Mouse (Mus musculus) thymus, adult 2 months (tissue): ENCODE data around the gene Exosc5. TPM values are rescaled to one million over a fixed set of nuclear protein-coding genes. Genes with fewer than 3 reads are reported as not detected.

Experiments
- DNase-seq: peaks from one replicate; pipeline ENCODE4 v3.0.0; 2021
- H3K27ac ChIP-seq: fragments of 200-500 bp; 2 replicates; pipeline ENCODE4 v1.5.1; 2012; ENCODE audit warnings: low read length, control low read depth; ENCODE audit not compliant: control insufficient read depth, insufficient read depth
- H3K27me3 ChIP-seq: fragments of 200-500 bp; 2 replicates; pipeline ENCODE4 v1.6.1; 2012; ENCODE audit warnings: mild to moderate bottlenecking, low read length, moderate library complexity, mixed read lengths; ENCODE audit not compliant: control insufficient read depth, insufficient read depth
- H3K36me3 ChIP-seq: fragments of 200-500 bp; 2 replicates; pipeline ENCODE4 v1.6.1; 2012; ENCODE audit warnings: mild to moderate bottlenecking, low read length, moderate library complexity; ENCODE audit not compliant: control insufficient read depth, insufficient read depth
- H3K4me1 ChIP-seq: fragments of 200-500 bp; replicated peaks from 2 replicates; pipeline ENCODE4 v1.6.1; 2012; ENCODE audit warnings: low read length; ENCODE audit not compliant: control insufficient read depth, insufficient read depth
- H3K4me3 ChIP-seq: fragments of 200-500 bp; 2 replicates; pipeline ENCODE4 v1.5.1; 2012; ENCODE audit warnings: mild to moderate bottlenecking, low read length, control low read depth, moderate library complexity; ENCODE audit not compliant: control insufficient read depth, insufficient read depth
- CTCF ChIP-seq: fragments of 200-500 bp; IDR thresholded peaks from 2 replicates; pipeline ENCODE4 v1.5.1; 2012; ENCODE audit warnings: mild to moderate bottlenecking, control low read depth, low read length, moderate library complexity, borderline replicate concordance; ENCODE audit not compliant: control insufficient read depth, poor library complexity, insufficient read depth; ENCODE audit errors: extremely low read depth
- POLR2A ChIP-seq: fragments of 200-500 bp; IDR thresholded peaks from 2 replicates; pipeline ENCODE4 v1.6.1; 2012; ENCODE audit warnings: mild to moderate bottlenecking, low read length, control low read depth, moderate library complexity; ENCODE audit not compliant: control insufficient read depth, poor library complexity, insufficient read depth; ENCODE audit errors: extremely low read depth
- WGBS: fragments of 180-500 bp; shearing (Covaris S2); methylation state at CpG from one replicate; pipeline ENCODE4 v1.1.7; 2018; 5-methylcytosine and 5-hydroxymethylcytosine counted together
- polyA plus RNA-seq: library from polyadenylated mRNA; depleted of rRNA; stranded (reverse); fragments of >200 nt; gene quantifications from 2 replicates; pipeline ENCODE4 v1.2.3, GENCODE M21; 2012

Exosc5 gene
- polyA plus RNA-seq, 1 experiment = 146 TPM

- no peak for TF ChIP-seq POLR2A
- TF ChIP-seq CTCF = no peak
- H3K4me3 ChIP-seq = no peak overlapping the region
- no peak for DNase-seq
- H3K36me3 ChIP-seq = peaks cover 30% of the 10 kb centered on the region
- WGBS = 51% methylated on average over 7 of the region's 7 CpGs
- no peak overlapping the region; the same call in 1 of the 2 replicates for H3K27ac ChIP-seq
- H3K27me3 ChIP-seq = no peaks in the 10 kb centered on the region
- peaks cover 19% of the 10 kb centered on the region for H3K4me1 ChIP-seq
These were observed 51.7 kb downstream of the Exosc5 start for GRCm38 (mm10) chr7:25710519-25711130.

- TF ChIP-seq POLR2A (no peak), CTCF (no peak)
- no peak overlapping the region for H3K27ac ChIP-seq
- no peak overlapping the region for H3K4me3 ChIP-seq
- no peak for DNase-seq
- H3K36me3 ChIP-seq = peaks cover 32% of the 10 kb centered on the region
- WGBS = 25% methylated on average over 5 of the region's 5 CpGs
- H3K27me3 ChIP-seq = no peaks in the 10 kb centered on the region
- peaks cover 19% of the 10 kb centered on the region for H3K4me1 ChIP-seq
These were observed 52.2 kb downstream of the Exosc5 start for GRCm38 (mm10) chr7:25711165-25711564.

DNA sequence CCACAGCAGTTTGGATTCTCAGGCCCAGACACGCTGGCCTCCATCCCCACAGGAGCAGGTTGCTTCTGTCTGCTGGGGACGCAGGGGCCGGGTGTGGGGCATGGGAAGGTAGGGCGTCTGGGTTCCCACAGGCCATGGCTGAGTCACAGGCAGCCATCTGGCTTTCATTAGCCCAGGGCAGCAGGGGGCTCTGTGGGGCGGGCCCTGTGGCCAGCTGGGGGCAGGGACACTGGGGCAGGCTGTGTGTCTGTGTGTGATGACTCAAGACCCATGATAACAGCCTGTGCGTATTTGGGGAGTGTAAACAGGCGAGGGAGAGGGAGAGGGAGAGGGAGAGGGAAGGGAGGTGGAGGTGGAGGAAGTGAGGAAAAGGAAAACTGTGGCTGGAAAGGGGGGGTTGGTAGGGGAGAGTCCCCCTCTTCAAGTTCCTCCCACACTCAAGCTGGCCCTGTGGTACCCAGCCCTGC is 52.8 kb downstream of the Exosc5 start:
- no peak overlapping the region for H3K4me3 ChIP-seq
- H3K36me3 ChIP-seq = peaks cover 32% of the 10 kb centered on the region
- 51% methylated on average over 7 of the region's 7 CpGs for WGBS
- no peak overlapping the region for H3K27ac ChIP-seq
- H3K4me1 ChIP-seq = peaks cover 19% of the 10 kb centered on the region
- no peak for TF ChIP-seq POLR2A
- TF ChIP-seq CTCF = no peak
- no peak for DNase-seq
- no peaks in the 10 kb centered on the region for H3K27me3 ChIP-seq

GRCm38 (mm10) chr7:25712801-25713200 is 53.8 kb downstream of the Exosc5 start:
- Histone ChIP-seq H3K27me3 (no peaks in the 10 kb centered on the region), H3K27ac (no peak overlapping the region), H3K4me3 (no peak overlapping the region), H3K36me3 (peaks cover 32% of the 10 kb centered on the region), H3K4me1 (peaks cover 17% of the 10 kb centered on the region)
- TF ChIP-seq POLR2A = no peak
- TF ChIP-seq CTCF = no peak
- DNase-seq = no peak
- whole genome bisulfite sequencing = 96% methylated on average over 9 of the region's 9 CpGs

DNA sequence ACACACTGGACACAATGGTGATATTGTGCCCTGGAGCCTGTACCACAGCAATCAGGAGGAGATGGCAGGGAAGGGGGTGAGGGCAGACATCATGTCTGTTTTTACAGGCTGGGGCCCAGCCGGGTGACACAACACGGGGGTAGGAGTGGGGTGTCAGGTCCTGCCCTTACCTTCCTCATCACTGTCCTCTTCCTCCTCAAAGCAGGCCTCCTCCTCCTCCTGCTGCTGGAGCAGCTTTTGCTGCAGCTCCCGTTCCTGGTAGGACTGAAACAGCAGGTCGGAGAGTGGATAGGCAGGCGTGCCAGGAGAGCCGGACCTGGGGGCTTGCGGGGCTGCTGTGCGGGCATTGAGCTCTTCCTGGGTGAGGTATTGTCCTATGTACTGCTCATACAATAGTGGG is 55.6 kb downstream of the Exosc5 start:
- Histone ChIP-seq H3K36me3 (peaks cover 32% of the 10 kb centered on the region), H3K27ac (no peak overlapping the region), H3K27me3 (no peaks in the 10 kb centered on the region), H3K4me1 (peaks cover 18% of the 10 kb centered on the region), H3K4me3 (no peak overlapping the region)
- no peak for TF ChIP-seq CTCF
- TF ChIP-seq POLR2A = no peak
- WGBS = 99% methylated on average over 8 of the region's 8 CpGs
- DNase-seq = no peak

GRCm38 (mm10) chr7:25715731-25716271 is 56.8 kb downstream of the Exosc5 start:
- H3K4me3 ChIP-seq = no peak overlapping the region
- TF ChIP-seq CTCF (no peak), POLR2A (no peak)
- 98% methylated on average over 22 of the region's 22 CpGs for WGBS
- peaks cover 14% of the 10 kb centered on the region for H3K4me1 ChIP-seq
- H3K27me3 ChIP-seq = no peaks in the 10 kb centered on the region
- peaks cover 34% of the 10 kb centered on the region for H3K36me3 ChIP-seq
- H3K27ac ChIP-seq = no peak overlapping the region
- DNase-seq = no peak
